Mouse (Mus musculus): ENCODE data around the gene Apoa2.

The Apoa2 gene

DNA sequence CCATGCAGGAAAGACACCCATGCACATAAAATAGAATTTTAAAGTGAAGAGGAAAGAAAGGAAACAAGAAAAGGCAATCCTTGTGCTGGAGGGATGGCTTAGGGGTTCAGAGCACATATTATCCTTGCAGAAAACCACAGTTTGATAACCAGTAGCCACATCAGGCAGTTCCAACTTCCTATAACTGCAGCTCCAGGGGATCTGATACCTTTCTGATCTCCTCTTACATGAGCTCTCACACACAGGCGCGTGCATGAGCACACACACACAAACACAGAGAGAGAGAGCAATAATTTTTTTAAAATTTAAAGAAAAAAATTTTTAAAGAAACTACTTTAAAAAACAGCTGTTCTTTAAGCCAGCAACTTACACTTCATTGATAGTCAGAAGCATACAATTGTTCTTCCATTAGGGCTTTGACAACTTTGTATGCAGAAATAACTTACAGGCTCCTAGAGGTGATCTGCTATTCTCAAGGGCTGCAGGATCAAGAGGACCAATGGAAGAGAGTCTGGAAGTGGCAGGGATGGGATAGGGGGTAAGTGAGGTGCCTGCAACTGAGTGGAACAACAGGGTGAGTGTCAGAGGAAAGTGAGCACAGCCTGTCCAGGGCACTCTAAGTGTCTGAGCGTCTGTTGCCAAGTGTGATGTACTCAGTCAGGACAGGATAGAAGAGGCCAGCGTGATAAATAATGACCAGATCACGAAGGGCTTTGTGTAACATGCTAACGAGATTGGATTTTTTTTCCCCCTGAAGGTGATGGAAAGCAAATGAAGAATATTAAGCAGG is 19.0 kb upstream of the Apoa2 start:
- DNase-seq (ENCODE audit: low read depth) = no peak

DNA sequence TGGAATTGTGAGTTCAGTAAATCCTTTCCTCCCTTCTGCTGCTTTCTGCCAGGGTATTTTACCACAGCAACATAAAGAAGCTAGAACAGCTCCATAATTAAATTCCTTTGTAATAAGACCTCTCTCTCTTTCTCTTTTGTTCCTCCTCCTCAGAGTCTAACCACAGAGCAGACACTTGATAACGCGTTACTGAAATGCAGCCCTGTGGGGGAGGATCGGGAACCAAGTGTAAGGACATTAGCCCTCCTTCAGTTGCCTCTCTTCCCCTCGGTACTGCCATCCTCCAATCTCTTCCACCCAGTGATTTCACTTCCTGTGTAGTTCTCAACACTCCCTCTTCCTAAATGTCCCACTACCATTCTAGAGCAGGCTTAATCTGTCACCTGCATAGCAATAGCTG is 15.4 kb upstream of the Apoa2 start:
- DNase-seq (ENCODE audit: low read depth) = no peak

DNA sequence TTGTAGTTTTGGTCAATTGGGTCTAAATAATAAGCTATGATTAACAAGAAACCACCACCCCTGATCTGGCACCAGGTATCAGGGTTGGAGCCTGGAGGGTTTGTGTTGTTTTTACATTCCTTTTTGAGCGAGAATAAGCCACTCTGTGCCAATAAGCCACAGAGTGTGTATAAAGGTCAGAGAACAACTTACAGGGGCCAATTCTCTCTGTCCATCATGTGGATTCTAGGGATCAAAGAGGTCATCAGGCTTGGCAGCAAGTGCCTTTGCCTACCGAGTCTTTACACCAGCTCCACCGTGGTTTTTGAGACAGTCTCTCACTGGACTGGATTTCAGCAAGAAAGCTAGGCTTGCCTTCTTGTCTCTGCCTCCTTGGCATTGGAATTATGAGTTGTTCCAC is 12.0 kb upstream of the Apoa2 start:
- DNase-seq (ENCODE audit: low read depth) = no peak

GRCm38 (mm10) chr1:171213801-171214496 is 10.9 kb upstream of the Apoa2 start, which contains the start of gene Nr1i3:
TSS of gene Nr1i3 (plus strand) at chr1:171213970.
- no peak for DNase-seq (ENCODE audit: low read depth)

DNA sequence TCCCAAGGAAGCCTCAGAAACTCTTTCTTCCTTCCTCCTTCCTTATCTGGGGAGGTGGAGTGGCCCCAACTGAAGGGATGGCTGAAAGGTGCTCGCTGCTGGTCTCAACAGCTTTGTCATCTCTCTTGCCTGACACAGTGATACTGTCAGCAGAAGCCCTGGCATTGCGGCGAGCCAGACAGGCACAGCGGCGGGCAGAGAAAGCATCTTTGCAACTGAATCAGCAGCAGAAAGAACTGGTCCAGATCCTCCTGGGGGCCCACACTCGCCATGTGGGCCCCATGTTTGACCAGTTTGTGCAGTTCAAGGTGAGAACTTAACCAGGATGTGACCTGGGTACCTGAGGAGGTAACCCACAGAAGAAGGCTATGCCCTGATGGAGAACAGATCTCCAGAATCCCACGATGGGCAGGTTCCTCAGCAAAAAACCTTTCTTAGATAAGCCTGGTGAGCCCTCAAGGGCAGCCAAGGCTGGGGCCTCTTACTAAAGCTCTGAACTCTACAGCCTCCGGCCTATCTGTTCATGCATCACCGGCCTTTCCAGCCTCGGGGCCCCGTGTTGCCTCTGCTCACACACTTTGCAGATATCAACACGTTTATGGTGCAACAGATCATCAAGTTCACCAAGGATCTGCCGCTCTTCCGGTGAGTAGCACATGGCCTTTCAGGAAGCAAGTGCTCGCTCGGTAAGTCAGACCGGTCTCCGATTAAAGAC is 8.5 kb upstream of the Apoa2 start:
- DNase-seq (ENCODE audit: low read depth) = no peak

GRCm38 (mm10) chr1:171220871-171221270 is 4.0 kb upstream of the Apoa2 start:
- DNase-seq (ENCODE audit: low read depth) = peak; percentile 95

DNA sequence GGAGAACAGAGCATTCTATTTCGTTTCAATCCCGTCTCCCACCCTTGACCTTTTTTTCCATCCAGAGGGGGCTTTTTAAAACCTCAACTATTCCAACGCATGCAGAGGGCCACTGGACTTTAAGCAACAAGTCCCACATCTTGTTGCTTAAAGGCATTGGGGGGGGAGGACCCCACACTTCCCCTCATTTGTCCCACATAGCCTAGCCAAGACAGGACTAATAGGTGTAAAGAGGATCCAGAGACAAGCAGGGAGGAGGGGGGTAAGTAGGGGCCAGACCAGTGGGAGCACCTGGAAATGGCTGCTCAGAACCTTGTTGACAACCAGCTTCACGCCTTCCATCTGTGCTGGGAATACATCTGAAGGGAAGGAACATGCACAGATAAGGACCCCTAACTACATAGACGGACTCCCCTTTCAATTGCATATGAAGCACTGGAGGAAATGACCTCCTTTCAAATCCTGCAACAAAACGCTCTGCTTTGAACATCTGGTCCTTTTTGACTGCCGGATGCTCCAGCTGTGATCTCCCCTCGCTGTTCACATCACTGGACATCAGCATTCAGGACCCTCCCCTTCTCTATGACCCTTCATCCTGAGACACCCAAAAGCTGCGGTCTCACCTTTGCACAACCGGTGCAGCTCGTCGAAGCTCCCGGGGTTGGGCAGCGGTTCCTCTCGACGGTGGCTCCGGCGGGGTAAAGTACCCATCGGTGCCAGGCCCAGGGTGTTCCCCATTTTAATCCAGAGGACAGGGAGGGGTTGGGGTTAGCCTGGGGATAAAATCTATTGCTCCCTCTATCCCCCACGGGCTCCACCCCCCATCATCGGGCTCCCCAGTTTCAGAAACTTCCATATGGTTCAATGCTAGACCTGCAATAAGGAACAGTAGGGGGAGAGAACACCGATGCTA is 3.3 kb upstream of the Apoa2 start:
- no peak for DNase-seq (ENCODE audit: low read depth)

DNA sequence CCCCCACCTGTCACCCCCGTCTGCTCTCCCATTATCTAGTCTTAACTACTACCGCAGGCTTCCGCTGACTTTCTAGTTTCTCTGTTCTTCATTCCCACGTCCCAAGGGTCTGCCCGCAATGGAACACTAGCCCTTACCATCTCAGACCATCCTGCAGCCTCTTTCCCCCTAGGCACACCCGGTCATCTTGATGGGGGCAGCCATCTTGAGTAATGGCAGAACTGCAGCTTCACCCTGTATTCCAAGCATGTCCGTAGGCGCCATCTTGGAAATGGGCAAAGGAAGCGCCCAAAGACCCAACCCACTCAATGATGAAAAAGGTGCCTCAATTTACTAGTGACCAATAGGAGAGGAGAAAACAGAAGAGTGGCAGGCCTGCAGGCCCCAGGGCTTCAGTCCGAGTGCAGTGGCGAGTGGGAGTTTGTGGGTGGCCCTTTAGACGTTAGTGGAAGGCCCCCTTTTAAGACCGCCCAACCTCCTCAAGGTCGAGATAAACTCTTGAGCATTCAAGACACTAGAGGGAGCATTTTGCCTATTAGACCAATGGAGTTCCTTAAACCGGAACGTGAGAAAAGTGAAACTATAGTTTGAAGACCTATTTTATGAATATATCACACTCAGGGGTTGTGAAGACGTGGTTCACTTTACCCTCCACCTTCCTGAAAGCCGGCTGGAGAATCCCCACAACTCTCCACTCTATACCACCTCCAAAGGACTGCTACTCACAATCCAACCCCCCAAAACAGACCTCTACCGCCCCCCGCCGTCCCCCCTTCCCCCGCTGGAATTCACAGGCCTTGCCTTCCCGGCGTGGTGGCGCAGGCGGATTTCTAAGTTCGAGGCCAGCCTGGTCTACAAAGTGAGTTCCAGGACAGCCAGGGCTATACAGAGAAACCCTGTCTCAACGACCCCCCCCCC is 2.4 kb upstream of the Apoa2 start, which contains the start of gene Tomm40l:
Gene Tomm40l (minus strand): TSS at position 277 of the 918 bp plus-strand sequence.
- peak; percentile 97 for DNase-seq (ENCODE audit: low read depth)

DNA sequence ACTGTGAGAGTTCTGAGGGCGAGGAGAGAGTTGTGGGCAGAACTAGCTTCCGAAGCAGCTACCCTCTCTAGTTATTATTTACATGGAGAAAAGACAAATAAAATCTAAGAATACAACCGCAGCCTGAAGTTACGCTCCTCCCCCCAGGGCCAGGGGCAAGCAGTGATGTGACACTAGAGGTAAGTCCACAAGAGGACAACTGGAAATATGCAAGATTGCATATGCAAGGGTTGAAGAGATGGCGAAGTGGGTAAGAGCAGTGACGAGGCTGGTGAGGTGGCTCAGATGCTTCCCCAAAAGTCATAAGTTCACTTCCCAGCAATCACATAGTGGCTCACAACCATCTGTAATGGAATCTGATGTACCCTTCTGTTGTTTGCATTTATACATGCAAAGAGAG is 1.7 kb upstream of the Apoa2 start:
- no peak for DNase-seq (ENCODE audit: low read depth)

DNA sequence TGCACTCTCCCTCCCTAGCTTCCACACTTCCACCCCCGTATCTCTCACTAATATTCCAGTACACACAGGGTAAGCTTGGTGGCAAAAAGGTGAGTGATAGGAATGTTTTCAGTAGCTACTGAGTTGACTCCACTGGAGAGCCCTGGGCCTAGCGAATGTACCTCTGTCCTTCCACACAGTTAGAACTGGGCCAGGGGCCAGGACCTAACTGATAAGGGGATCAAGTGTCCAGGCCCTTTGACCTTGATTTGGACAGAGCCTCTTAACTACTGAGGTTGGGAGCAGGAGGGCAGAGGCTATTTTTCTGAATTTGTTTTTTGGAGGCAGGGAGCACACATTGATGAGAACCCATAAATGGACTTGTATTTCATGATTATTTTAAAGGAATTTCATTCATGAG is 1.1 kb upstream of the Apoa2 start:
- DNase-seq (ENCODE audit: low read depth) = no peak

DNA sequence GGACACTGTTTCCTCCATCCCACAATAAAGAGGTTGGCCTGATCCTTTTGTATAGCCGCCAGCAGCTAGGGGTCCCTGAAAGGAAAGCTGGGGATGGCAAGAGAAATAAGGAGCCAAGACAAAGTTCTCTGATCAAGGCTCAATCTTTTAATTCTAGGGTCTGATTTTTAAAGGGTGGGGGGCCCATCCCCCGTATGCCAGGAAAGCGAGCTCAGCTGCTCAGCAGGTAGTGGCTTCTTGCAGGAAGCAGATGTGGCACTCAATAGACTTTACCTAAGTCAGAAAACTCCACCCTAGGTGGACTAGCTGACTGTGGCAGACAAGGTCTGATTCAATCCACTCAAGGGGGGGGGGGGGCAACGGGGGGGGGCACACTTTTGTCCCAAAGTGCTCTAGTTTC is 1.9 kb downstream of the Apoa2 start:
- no peak for DNase-seq (ENCODE audit: low read depth)

DNA sequence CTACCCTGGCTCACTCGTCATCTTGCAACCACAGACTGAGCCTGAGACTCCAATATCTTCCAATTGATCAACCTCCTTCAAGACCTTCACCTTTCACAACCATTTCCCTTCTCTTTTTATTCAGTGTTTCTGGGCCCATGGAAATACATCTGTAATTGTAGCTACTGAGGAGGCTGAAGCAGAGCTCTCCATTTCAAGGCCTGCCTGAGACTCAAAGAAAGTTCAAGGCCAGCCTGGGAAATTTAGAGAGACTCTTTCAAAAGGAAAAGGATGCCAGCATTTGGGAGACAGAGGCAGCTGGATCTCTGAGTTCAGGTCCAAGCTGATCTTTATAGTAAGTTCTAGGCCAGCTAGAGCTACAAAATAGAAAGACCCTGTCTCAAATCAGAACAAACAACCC is 3.0 kb downstream of the Apoa2 start:
- DNase-seq (ENCODE audit: low read depth) = no peak

DNA sequence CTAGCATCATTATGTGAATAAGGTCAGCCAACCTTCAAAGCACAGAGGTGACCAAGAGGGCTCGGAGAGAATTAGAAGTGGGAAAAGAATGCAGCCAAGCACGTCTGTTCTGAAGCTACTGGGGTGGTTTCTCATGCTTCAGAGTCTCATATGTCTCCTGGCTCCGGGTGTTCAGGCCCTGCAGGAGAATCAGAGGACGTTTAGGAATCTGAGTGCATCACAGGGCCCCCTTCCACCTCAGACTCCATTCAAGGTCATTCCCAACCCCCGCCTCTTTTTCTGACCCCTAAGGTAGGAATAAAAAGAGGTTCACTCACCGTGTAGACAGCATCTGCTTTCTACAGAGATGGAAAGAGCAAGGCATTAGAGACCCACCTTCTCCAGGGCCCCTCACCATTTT is 4.9 kb downstream of the Apoa2 start:
- DNase-seq (ENCODE audit: low read depth) = no peak

- no peak for DNase-seq (ENCODE audit: low read depth)
These were observed 5.4 kb downstream of the Apoa2 start for GRCm38 (mm10) chr1:171230215-171230614.

DNA sequence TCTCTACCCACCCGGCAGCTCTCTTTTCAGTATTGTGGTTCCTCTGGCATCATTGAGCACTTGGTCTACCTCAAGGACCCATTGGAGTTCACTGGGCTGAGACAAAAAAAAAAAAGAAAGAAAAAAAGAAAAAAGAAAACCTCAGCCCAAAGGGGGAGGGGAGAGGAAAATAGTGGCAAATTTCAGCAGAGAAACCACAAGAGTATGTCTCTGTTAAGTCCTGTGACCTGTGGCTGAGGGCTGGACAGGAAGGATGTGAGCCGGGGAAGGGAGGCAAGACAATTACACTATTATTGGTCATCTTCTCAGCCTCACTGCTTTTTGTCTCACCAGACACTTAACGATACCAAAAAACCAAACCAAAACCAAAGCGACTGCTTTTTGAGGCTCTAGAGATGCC is 7.0 kb downstream of the Apoa2 start:
- no peak for DNase-seq (ENCODE audit: low read depth)

- no peak for DNase-seq (ENCODE audit: low read depth)
These were observed 7.5 kb downstream of the Apoa2 start for GRCm38 (mm10) chr1:171232348-171232747.

DNA sequence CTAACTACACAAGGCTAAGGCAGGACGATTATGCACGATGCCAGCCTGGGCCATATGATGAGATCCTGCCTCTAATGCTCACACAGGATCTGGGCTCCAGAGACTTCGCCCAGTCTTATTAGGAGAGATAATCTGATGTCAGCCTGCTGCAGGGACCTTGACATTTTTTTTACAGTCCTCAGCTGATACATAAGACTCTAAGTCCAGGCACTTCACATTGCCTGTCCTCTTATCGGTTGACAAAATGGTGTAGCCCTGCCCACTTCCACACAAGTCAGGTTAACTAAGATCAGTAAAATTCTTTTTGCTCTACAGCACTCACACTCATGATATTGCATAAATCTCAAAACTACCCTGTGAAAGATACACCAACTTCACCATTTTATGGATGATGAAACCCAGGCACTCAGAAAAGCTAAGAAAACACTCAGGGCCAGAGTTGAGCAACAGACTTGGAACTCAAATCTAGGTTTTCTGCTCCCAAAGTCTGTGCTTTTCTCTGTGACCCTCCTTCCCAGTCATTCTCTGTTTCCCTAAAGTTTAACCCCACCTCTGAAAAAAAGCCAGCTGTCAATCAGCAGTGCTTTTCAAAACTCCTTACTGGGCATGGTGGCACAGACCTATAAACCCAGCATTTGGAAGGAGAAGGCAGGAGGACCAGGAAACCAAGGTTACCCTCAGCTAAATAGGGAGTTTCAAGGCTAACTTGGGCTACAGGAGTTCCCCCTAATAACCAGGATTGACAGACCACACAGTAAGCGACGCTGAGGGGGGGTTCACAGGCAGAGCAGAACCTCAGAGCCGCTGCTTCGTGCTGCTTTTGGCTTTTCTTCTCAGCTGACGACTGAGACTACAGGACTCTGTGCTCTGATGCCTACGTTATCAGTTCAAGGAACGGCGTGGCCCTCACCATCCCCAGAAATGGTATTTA is 8.2 kb downstream of the Apoa2 start:
- peak; percentile 69 for DNase-seq (ENCODE audit: low read depth)

DNA sequence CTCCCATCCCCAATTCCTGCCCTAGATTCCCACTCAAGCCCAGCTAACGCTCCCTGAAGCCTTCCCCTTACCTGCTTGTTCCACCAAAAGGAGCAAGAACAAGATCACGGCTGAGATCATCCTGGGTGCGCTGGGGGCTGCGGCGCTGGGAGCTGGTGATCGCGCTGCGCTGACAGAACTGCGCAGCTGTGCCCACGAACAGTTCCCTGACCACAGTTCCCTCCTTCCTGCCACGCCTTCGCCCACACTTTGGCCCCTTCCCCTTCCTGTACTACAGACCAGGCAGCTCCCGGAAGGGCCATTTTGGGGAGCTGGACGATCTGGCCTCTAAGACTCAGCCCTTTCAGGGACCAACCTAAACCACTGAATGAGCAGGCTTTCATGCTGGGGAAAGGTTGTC is 9.3 kb downstream of the Apoa2 start, which contains the start of gene Fcer1g:
Gene Fcer1g (minus strand): TSS at position 240 of the 400 bp plus-strand sequence.
- no peak for DNase-seq (ENCODE audit: low read depth)

DNA sequence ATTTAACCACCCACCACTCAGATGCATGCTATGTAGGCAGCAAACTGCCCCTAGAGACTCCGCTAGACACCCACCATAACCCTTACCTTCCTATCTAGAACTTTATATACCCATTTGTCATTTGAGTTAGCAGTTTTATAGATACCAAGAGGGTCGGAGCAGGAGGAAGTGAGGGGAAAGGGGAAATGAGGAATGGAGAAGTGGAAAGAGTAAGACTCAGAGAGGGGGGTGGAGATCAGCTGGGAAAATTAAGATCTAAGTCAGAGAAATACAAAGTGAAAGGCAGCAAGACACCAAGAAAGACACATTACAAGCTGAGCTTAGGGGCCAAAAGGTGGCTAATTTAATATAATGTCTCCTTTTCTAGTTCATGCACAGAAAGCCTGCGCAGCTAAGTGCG is 9.7 kb downstream of the Apoa2 start:
- no peak for DNase-seq (ENCODE audit: low read depth)
